Mouse (Mus musculus) myocyte (in vitro differentiated cells): ENCODE data around the gene Zcchc7. TPM values are rescaled to one million over a fixed set of nuclear protein-coding genes. Genes with fewer than 3 reads are reported as not detected.

ENCODE experiments used
- H3K27me3 ChIP-seq: one replicate; pipeline ENCODE4 v1.6.1; 2011; ENCODE audit not compliant: control insufficient read depth, insufficient read depth, insufficient read length
- H3K36me3 ChIP-seq: one replicate; pipeline ENCODE4 v1.6.1; 2011; ENCODE audit not compliant: control insufficient read depth, insufficient read depth
- H3K4me2 ChIP-seq: one replicate; pipeline ENCODE4 v1.6.1; 2011; ENCODE audit warnings: low read depth, control low read depth
- H3K4me3 ChIP-seq: one replicate; pipeline ENCODE4 v1.5.1; 2011; ENCODE audit warnings: mild to moderate bottlenecking, control low read depth, moderate library complexity
- H3K79me2 ChIP-seq: one replicate; pipeline ENCODE4 v1.6.1; 2011; ENCODE audit not compliant: control insufficient read depth, insufficient read depth
- H3ac ChIP-seq: one replicate; pipeline ENCODE4 v1.6.1; 2011; ENCODE audit not compliant: control insufficient read depth, insufficient read length
- CEBPB ChIP-seq: IDR thresholded peaks from 2 replicates; pipeline ENCODE4 v1.6.1; 2011; ENCODE audit warnings: mild to moderate bottlenecking, moderate library complexity; ENCODE audit not compliant: poor library complexity, insufficient read depth, severe bottlenecking
- E2F4 ChIP-seq: IDR thresholded peaks from one replicate; pipeline ENCODE4 v1.6.1; 2011; ENCODE audit warnings: mild to moderate bottlenecking, control low read depth, moderate library complexity; ENCODE audit not compliant: insufficient read depth
- MAX ChIP-seq: IDR thresholded peaks from one replicate; pipeline ENCODE4 v1.6.1; 2011; ENCODE audit warnings: low read depth, mild to moderate bottlenecking, control low read depth
- MYOD1 ChIP-seq, 3 experiments: IDR thresholded peaks; one replicate each; pipeline ENCODE4 v1.6.1; 2011; ENCODE audit warnings: control low read depth in 2 of 3, low read depth in 2 of 3, mild to moderate bottlenecking in 2 of 3, moderate library complexity in 1 of 3; ENCODE audit not compliant: insufficient read length in 2 of 3, control insufficient read depth in 1 of 3
- MYOG ChIP-seq, 3 experiments: IDR thresholded peaks; one replicate each; pipeline ENCODE4 v1.6.1; 2011; ENCODE audit warnings: control low read depth in 2 of 3, low read depth in 2 of 3, mild to moderate bottlenecking in 2 of 3; ENCODE audit not compliant: insufficient read length in 2 of 3, control insufficient read depth in 1 of 3, insufficient read depth in 1 of 3
- POLR2A ChIP-seq: IDR thresholded peaks from one replicate; pipeline ENCODE4 v1.6.1; 2011; ENCODE audit warnings: low read depth, mild to moderate bottlenecking, control low read depth, moderate library complexity; ENCODE audit not compliant: insufficient read length
- POLR2AphosphoS2 ChIP-seq: IDR thresholded peaks from one replicate; pipeline ENCODE4 v1.6.1; 2011; ENCODE audit warnings: low read depth, control low read depth; ENCODE audit not compliant: insufficient read length
- REST ChIP-seq: IDR thresholded peaks from one replicate; pipeline ENCODE4 v1.6.1; 2011; ENCODE audit warnings: mild to moderate bottlenecking, control low read depth, moderate library complexity; ENCODE audit not compliant: insufficient read depth, insufficient read length
- SRF ChIP-seq: IDR thresholded peaks from one replicate; pipeline ENCODE4 v1.6.1; 2011; ENCODE audit warnings: low read depth; ENCODE audit not compliant: control insufficient read depth, insufficient read length
- TCF12 ChIP-seq: IDR thresholded peaks from one replicate; pipeline ENCODE4 v1.6.1; 2011; ENCODE audit warnings: mild to moderate bottlenecking, control low read depth; ENCODE audit not compliant: poor library complexity, insufficient read depth, severe bottlenecking
- TCF3 ChIP-seq: IDR thresholded peaks from one replicate; pipeline ENCODE4 v1.6.1; 2011; ENCODE audit warnings: low read depth, control low read depth; ENCODE audit not compliant: insufficient read length
- USF1 ChIP-seq: IDR thresholded peaks from one replicate; pipeline ENCODE4 v1.6.1; 2011; ENCODE audit warnings: low read depth, mild to moderate bottlenecking, control low read depth, moderate library complexity
- polyA plus RNA-seq: library from polyadenylated mRNA; unstranded; fragments of >200 nt; fragmentation: generic; extraction: Trizol; gene quantifications from one replicate; pipeline ENCODE4 v1.2.1, GENCODE M21; 2012; ENCODE audit warnings: missing spikeins

The Zcchc7 gene
- polyA plus RNA-seq, 1 experiment, result 6.9 TPM

DNA sequence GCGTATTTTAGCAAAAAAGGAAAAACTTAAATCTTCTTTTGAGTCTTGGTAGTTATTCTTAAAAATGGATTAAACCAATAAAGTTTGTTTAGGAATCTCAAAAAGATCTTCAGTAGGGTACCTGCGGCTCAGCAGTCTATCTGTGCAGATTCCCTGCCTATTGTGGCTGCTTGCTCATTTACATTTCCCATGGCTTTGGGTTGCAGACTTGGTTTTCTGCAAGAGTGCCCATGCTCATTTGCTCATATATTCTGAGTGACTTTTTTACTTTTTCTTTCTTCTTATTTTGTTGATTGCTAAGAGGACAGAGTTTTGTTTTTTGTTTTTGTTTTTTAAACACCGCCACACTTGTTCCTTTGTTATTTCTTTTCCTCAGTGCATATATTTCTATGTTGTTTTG, 19.2 kb downstream of the Zcchc7 start:
- no peaks in the 10 kb centered on the region for H3K27me3 ChIP-seq

DNA sequence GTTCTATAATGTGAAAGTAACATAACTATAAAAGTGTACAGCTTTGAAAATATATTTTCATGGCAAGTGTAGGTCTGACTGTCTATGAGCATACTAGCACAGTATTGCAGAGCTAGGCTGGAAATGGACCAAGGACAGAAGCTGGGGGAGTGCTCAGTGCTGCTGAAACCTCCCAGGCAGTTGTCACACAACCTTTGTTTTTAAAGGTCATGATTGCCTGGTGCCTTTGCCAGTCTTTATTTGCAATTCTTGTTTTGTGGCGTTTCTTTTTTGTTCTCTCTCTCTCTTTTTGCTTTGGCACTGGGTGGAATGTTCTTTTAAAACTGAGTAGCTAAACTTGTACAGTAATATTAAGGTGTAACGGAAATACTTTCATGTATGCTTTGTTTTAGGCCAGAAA, 21.0 kb downstream of the Zcchc7 start:
- H3K79me2 ChIP-seq, result peaks cover 9% of the 10 kb centered on the region
- no peak overlapping the region for H3K4me3 ChIP-seq
- H3ac ChIP-seq, result no peak overlapping the region
- no peaks in the 10 kb centered on the region for H3K36me3 ChIP-seq
- TF ChIP-seq MYOG (IDR thresholded peaks at IDR 0.05; ENCODE audit: control insufficient read depth in 1 of 3, insufficient read depth in 1 of 3, insufficient read length in 2 of 3, low read depth in 2 of 3) (no peak), SRF (no peak), POLR2AphosphoS2 (no peak), MAX (no peak), USF1 (no peak), MYOD1 (IDR thresholded peaks at IDR 0.05; ENCODE audit: control insufficient read depth in 1 of 3, insufficient read length in 2 of 3, low read depth in 2 of 3) (no peak), CEBPB (no peak), POLR2A (no peak), E2F4 (no peak), TCF3 (no peak), REST (no peak), TCF12 (no peak)
- no peak overlapping the region for H3K4me2 ChIP-seq
- H3K27me3 ChIP-seq, result no peaks in the 10 kb centered on the region

More for the DNA sequence above, 19.2 kb downstream of the Zcchc7 start:
- H3K79me2 ChIP-seq, result peaks cover 12% of the 10 kb centered on the region
- H3ac ChIP-seq, result no peak overlapping the region
- TF ChIP-seq MYOD1 (IDR thresholded peaks at IDR 0.05; ENCODE audit: control insufficient read depth in 1 of 3, insufficient read length in 2 of 3, low read depth in 2 of 3) (no peak), POLR2AphosphoS2 (no peak), TCF12 (no peak), E2F4 (no peak), MYOG (IDR thresholded peaks at IDR 0.05; ENCODE audit: control insufficient read depth in 1 of 3, insufficient read depth in 1 of 3, insufficient read length in 2 of 3, low read depth in 2 of 3) (no peak), POLR2A (no peak), CEBPB (no peak), SRF (no peak), MAX (no peak), TCF3 (no peak), USF1 (no peak), REST (no peak)
- H3K4me3 ChIP-seq, result no peak overlapping the region
- H3K36me3 ChIP-seq, result peaks cover 8% of the 10 kb centered on the region
- no peak overlapping the region for H3K4me2 ChIP-seq

DNA sequence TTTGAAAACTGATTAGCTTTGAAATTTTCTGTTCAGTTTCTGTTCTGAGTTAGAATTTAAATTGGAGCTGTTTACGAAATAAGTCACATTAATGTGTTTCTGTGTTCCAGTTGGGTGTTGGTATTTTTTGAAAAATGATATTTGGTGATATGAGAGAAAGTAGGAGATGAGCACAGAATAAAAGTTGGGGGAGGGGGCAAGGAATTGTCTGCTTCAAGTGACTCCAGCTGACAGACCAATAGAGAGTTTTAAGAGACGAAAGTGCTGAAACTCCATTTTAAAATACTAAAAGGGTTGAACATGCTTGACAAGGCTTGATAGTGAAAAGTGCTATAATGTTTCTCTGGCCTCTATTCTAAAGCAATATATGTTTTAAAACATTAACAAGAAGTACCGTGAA, 21.4 kb downstream of the Zcchc7 start:
- Histone ChIP-seq H3K4me2 (no peak overlapping the region), H3K36me3 (no peaks in the 10 kb centered on the region), H3K27me3 (no peaks in the 10 kb centered on the region), H3K4me3 (no peak overlapping the region), H3K79me2 (peaks cover 9% of the 10 kb centered on the region), H3ac (no peak overlapping the region)
- TF ChIP-seq MAX (no peak), MYOD1 (IDR thresholded peaks at IDR 0.05; ENCODE audit: control insufficient read depth in 1 of 3, insufficient read length in 2 of 3, low read depth in 2 of 3) (no peak), POLR2AphosphoS2 (no peak), CEBPB (no peak), MYOG (IDR thresholded peaks at IDR 0.05; ENCODE audit: control insufficient read depth in 1 of 3, insufficient read depth in 1 of 3, insufficient read length in 2 of 3, low read depth in 2 of 3) (no peak), USF1 (no peak), TCF3 (no peak), POLR2A (no peak), E2F4 (no peak)

DNA sequence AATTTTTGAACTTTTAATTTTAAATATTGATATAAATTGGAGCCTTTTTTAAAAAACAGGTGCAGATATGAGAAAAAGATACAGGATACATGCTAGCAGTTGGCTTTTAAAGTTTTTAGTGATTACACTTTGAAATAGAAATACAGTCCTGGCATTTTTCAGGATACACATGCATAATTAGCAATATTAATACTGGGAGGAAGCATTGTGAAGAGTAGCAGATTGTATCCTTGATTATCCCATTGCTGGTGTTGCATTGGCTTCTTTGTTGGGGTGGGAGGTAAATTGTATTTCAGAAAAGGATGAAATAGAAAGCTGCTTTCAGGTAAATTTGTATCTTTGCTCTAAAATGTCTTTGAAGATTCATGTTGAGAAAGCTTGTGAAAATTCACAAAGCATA, 22.0 kb downstream of the Zcchc7 start:
- TF ChIP-seq USF1, result no peak
- no peak for TF ChIP-seq REST
- no peak for TF ChIP-seq MAX
- TF ChIP-seq MYOD1 (IDR thresholded peaks at IDR 0.05; ENCODE audit: control insufficient read depth in 1 of 3, insufficient read length in 2 of 3, low read depth in 2 of 3), result no peak
- TF ChIP-seq TCF12, result no peak
- TF ChIP-seq MYOG (IDR thresholded peaks at IDR 0.05; ENCODE audit: control insufficient read depth in 1 of 3, insufficient read depth in 1 of 3, insufficient read length in 2 of 3, low read depth in 2 of 3), result no peak
- TF ChIP-seq SRF, result no peak
- TF ChIP-seq POLR2AphosphoS2, result no peak
- TF ChIP-seq TCF3, result no peak
- TF ChIP-seq E2F4, result no peak
- TF ChIP-seq POLR2A, result no peak
- TF ChIP-seq CEBPB, result no peak
- H3K4me2 ChIP-seq, result no peak overlapping the region
- no peaks in the 10 kb centered on the region for H3K27me3 ChIP-seq
- H3K79me2 ChIP-seq, result peaks cover 9% of the 10 kb centered on the region
- H3K4me3 ChIP-seq, result no peak overlapping the region
- no peaks in the 10 kb centered on the region for H3K36me3 ChIP-seq
- H3ac ChIP-seq, result no peak overlapping the region
